In genomic region chr17:31906441-31906840, GRCm38 (mm10) we compare ENCODE assay signal across 10 mouse cellular contexts. TPM values are rescaled to one million over a fixed set of nuclear protein-coding genes. Genes with fewer than 3 reads are reported as not detected.
A peak's percentile ranks its signal among the peaks of the same experiment; 100 is the strongest.
DNase-seq lines count a peak whose midpoint lies in the region; ATAC-seq and TF ChIP-seq lines count a peak whose summit lies in the region.
"Had no signal": no experiment of that assay in that cellular context is flagged by ENCODE, and none has a peak within 500 bp of the region (broad histone marks: within the 10 kb centered on the region; RNA-seq: fewer than 3 reads in every experiment).

No protein-coding gene starts in this region.

- DNase-seq in lung, adult 18-20 months, result peak; percentile 1 to 2
- DNase-seq in lung, postnatal 14 days, result no peak
- no peak for DNase-seq in heart, postnatal 0 days (ENCODE audit: low spot score)
- no peak for DNase-seq in cerebellum, postnatal 14 days
- DNase-seq in urinary bladder, postnatal 10 days (ENCODE audit: low spot score), result no peak
- DNase-seq: cerebellum, adult 11 months; layer of hippocampus, postnatal 36 days had no signal

- peak overlapping the region; percentile 80 for H3K27ac ChIP-seq in heart, embryonic 15.5 days
- H3K27ac ChIP-seq in heart, embryonic 11.5 days (ENCODE audit: low read depth, low read length), result no peak overlapping the region
- peak overlapping the region; percentile 99 for H3K27ac ChIP-seq in brown adipose tissue, adult 24 weeks (replicated peaks; ENCODE audit: low read depth, low read length)
- peak overlapping the region; percentile 84 for H3K27ac ChIP-seq in heart, postnatal 0 days (ENCODE audit: low read depth)

- no peak for ATAC-seq in heart, embryonic 15.5 days (replicated peaks; ENCODE audit: insufficient number of reproducible peaks, insufficient read depth, low FRiP score, low read depth)
- ATAC-seq in heart, embryonic 11.5 days (replicated peaks; ENCODE audit: insufficient number of reproducible peaks, low FRiP score, low TSS enrichment), result no peak
- no peak for ATAC-seq in heart, postnatal 0 days (ENCODE audit: insufficient read depth, low read depth)

- no peak overlapping the region for H3K9ac ChIP-seq in heart, embryonic 15.5 days
- no peak overlapping the region for H3K9ac ChIP-seq in heart, embryonic 11.5 days (ENCODE audit: low read depth, low read length)
- H3K9ac ChIP-seq in heart, postnatal 0 days (replicated peaks; ENCODE audit: low read depth, low read length), result no peak overlapping the region

- H3K9me3 ChIP-seq in heart, embryonic 15.5 days (replicated peaks), result no peaks in the 10 kb centered on the region
- H3K9me3 ChIP-seq in heart, embryonic 11.5 days (replicated peaks; ENCODE audit: control insufficient read depth, low read length), result no peaks in the 10 kb centered on the region
- no peaks in the 10 kb centered on the region for H3K9me3 ChIP-seq in heart, postnatal 0 days (replicated peaks; ENCODE audit: control insufficient read depth, low read length)

- H3K36me3 ChIP-seq in heart, embryonic 15.5 days, result no peaks in the 10 kb centered on the region
- no peaks in the 10 kb centered on the region for H3K36me3 ChIP-seq in heart, embryonic 11.5 days (ENCODE audit: control insufficient read depth, insufficient read depth, low read length)
- H3K36me3 ChIP-seq in heart, postnatal 0 days (replicated peaks; ENCODE audit: control insufficient read depth, insufficient read depth, low read length), result no peaks in the 10 kb centered on the region

- H3K27me3 ChIP-seq in heart, embryonic 15.5 days, result no peaks in the 10 kb centered on the region
- H3K27me3 ChIP-seq in heart, embryonic 11.5 days (ENCODE audit: control insufficient read depth, insufficient read depth, low read length), result no peaks in the 10 kb centered on the region
- no peaks in the 10 kb centered on the region for H3K27me3 ChIP-seq in heart, postnatal 0 days (ENCODE audit: control insufficient read depth, insufficient read depth, low read length)

- TF ChIP-seq CTCF in heart, postnatal 0 days (IDR thresholded peaks at IDR 0.05; ENCODE audit: low read depth), result no peak

- peaks cover 21% of the 10 kb centered on the region for H3K4me1 ChIP-seq in heart, embryonic 15.5 days (replicated peaks)
- H3K4me1 ChIP-seq in heart, embryonic 11.5 days (ENCODE audit: control insufficient read depth, insufficient read depth, low read length), result peaks cover 8% of the 10 kb centered on the region
- peaks cover 16% of the 10 kb centered on the region for H3K4me1 ChIP-seq in brown adipose tissue, adult 24 weeks (ENCODE audit: control insufficient read depth, insufficient read depth, insufficient read length, low read length)
- H3K4me1 ChIP-seq in heart, postnatal 0 days (ENCODE audit: control insufficient read depth, insufficient read depth), result peaks cover 10% of the 10 kb centered on the region

- no peak for TF ChIP-seq EP300 in heart, postnatal 0 days (IDR thresholded peaks at IDR 0.05; ENCODE audit: low read depth)

- no peak overlapping the region for H3K4me2 ChIP-seq in heart, embryonic 15.5 days
- no peak overlapping the region for H3K4me2 ChIP-seq in heart, embryonic 11.5 days
- H3K4me2 ChIP-seq in heart, postnatal 0 days (ENCODE audit: low read depth, low read length), result no peak overlapping the region

- 87% methylated on average over 3 of the region's 3 CpGs for WGBS in heart, embryonic 15.5 days
- WGBS in heart, embryonic 11.5 days (ENCODE audit: insufficient replicate concordance), result 78% methylated on average over 3 of the region's 3 CpGs
- WGBS in heart, postnatal 0 days, result 80% methylated on average over 3 of the region's 3 CpGs

- no peak overlapping the region for H3K4me3 ChIP-seq in heart, embryonic 15.5 days
- no peak overlapping the region for H3K4me3 ChIP-seq in heart, embryonic 11.5 days (ENCODE audit: low read depth, low read length)
- H3K4me3 ChIP-seq in brown adipose tissue, adult 24 weeks (ENCODE audit: insufficient read depth, low read depth, low read length), result no peak overlapping the region
- H3K4me3 ChIP-seq in heart, postnatal 0 days (ENCODE audit: low read depth, low read length), result no peak overlapping the region

RNA-seq across cellular contexts. Expression of gene Sik1, which starts 50.8 kb away (rescaled TPM):
- polyA plus RNA-seq in heart, embryonic 15.5 days (2015; fragmentation: Nextera tagmentation; extraction: Ambion mirVana), result 16.4 and 22.5 TPM in 2 replicates
- 21.7 and 24.3 TPM in 2 replicates for polyA plus RNA-seq in heart, embryonic 11.5 days (2014; fragmentation: Nextera tagmentation; extraction: Ambion mirVana)
- polyA plus RNA-seq in brown adipose tissue, adult 24 weeks (2012; ENCODE audit: insufficient read depth, insufficient read length, missing spikeins), result 9.6 and 39.2 TPM in 2 replicates
- 31.9 and 47.6 TPM in 2 replicates for total RNA-seq in heart, postnatal 0 days (2014; rRNA removed; ENCODE audit: low replicate concordance)
- 7.7 and 10.9 TPM in 2 replicates for polyA plus RNA-seq in heart, postnatal 0 days (2015; fragmentation: Nextera tagmentation; extraction: Ambion mirVana)

Comparison
In these comparisons a context has a peak if more than half of its experiments do, and no peak if none do; other contexts are left out.
1. DNase-seq: peak in lung, adult 18-20 months (2 of 2); none in lung, postnatal 14 days (single experiment), heart, postnatal 0 days (single experiment), cerebellum, postnatal 14 days (0 of 2) and urinary bladder, postnatal 10 days (single experiment).